Mouse (Mus musculus) layer of hippocampus, adult 8-10 months (tissue): ENCODE results near the gene Map4k3. TPM values are rescaled to one million over a fixed set of nuclear protein-coding genes. Genes with fewer than 3 reads are reported as not detected.
"Not testable (repeated sequence)": the region's sequence is repeated elsewhere in the genome, so short reads cannot be mapped to it uniquely, and the experiment has no call there.

Experiments used
- DNase-seq, 2 experiments: peaks; one replicate each; pipeline ENCODE4 v3.0.0; 2022; ENCODE audit warnings: low spot score in 2 of 2
- total RNA-seq, 4 experiments: library from RNA; stranded (reverse); gene quantifications; 2 replicates each; pipeline ENCODE4 v1.2.4; 2022

Gene Map4k3
- total RNA-seq, 4 experiments from 2014 or later: 78.0 to 94.1 (median 85.5) TPM

- no peak for DNase-seq
Observed at GRCm38 (mm10) chr17:80632846-80633245, 95.4 kb downstream of the Map4k3 start.

- DNase-seq: no peak
Observed at GRCm38 (mm10) chr17:80632354-80632753, 95.9 kb downstream of the Map4k3 start.

GRCm38 (mm10) chr17:80631028-80631427 is 97.3 kb downstream of the Map4k3 start:
- DNase-seq: no peak

- DNase-seq: no peak
Observed at GRCm38 (mm10) chr17:80624979-80625378, 103.3 kb downstream of the Map4k3 start.

GRCm38 (mm10) chr17:80621691-80622090 is 106.6 kb downstream of the Map4k3 start:
- no peak for DNase-seq

GRCm38 (mm10) chr17:80620786-80621423 is 107.4 kb downstream of the Map4k3 start:
- peak; percentile 47 to 74 for DNase-seq

- DNase-seq: peak; percentile 47 to 52
Observed at GRCm38 (mm10) chr17:80619556-80619955, 108.7 kb downstream of the Map4k3 start.

- no peak for DNase-seq
Observed at GRCm38 (mm10) chr17:80618890-80619289, 109.4 kb downstream of the Map4k3 start.

- DNase-seq: no peak
Observed at GRCm38 (mm10) chr17:80603806-80604205, 124.5 kb downstream of the Map4k3 start.

- DNase-seq: no peak
Observed at GRCm38 (mm10) chr17:80603079-80603625, 125.1 kb downstream of the Map4k3 start.

GRCm38 (mm10) chr17:80601371-80601770 is 126.9 kb downstream of the Map4k3 start:
- DNase-seq: peak in 1 of 2 experiments; percentile 55

GRCm38 (mm10) chr17:80583051-80583450 is 145.2 kb downstream of the Map4k3 start:
- no peak for DNase-seq

GRCm38 (mm10) chr17:80579901-80580300 is 148.4 kb downstream of the Map4k3 start:
- no peak for DNase-seq

GRCm38 (mm10) chr17:80579089-80579488 is 149.2 kb downstream of the Map4k3 start:
- no peak for DNase-seq

- DNase-seq: no peak
Observed at GRCm38 (mm10) chr17:80578041-80578440, 150.2 kb downstream of the Map4k3 start.

GRCm38 (mm10) chr17:80577639-80578038 is 150.6 kb downstream of the Map4k3 start, which contains the start of gene Cdkl4:
Gene Cdkl4 (minus strand): TSS chr17:80577813.
- DNase-seq: no peak

GRCm38 (mm10) chr17:80577214-80577613 is 151.1 kb downstream of the Map4k3 start:
- DNase-seq: peak; percentile 69 to 76

- DNase-seq: no peak
Observed at GRCm38 (mm10) chr17:80575008-80575407, 153.3 kb downstream of the Map4k3 start.

- DNase-seq: no peak
Observed at GRCm38 (mm10) chr17:80574471-80574965, 153.8 kb downstream of the Map4k3 start.

GRCm38 (mm10) chr17:80572187-80572935 is 155.9 kb downstream of the Map4k3 start:
- DNase-seq: no peak

GRCm38 (mm10) chr17:80571460-80571859 is 156.8 kb downstream of the Map4k3 start:
- no peak for DNase-seq

- DNase-seq: not testable (repeated sequence)
Observed at GRCm38 (mm10) chr17:80569718-80570117, 158.6 kb downstream of the Map4k3 start.
